Mouse (Mus musculus) cerebellum, adult 2 months (tissue): Measurements from ENCODE around the gene Pkp1.

Experiments
- CTCF ChIP-seq: fragments of 200-500 bp; IDR thresholded peaks from 2 replicates; pipeline ENCODE4 v1.5.1; 2011; ENCODE audit warnings: low read depth, mild to moderate bottlenecking, control low read depth, low read length, moderate library complexity, borderline replicate concordance; ENCODE audit not compliant: insufficient read depth
- POLR2A ChIP-seq: fragments of 200-500 bp; IDR thresholded peaks from 2 replicates; pipeline ENCODE4 v1.6.1; 2011; ENCODE audit warnings: low read length, control low read depth, borderline replicate concordance; ENCODE audit not compliant: insufficient read depth

DNA sequence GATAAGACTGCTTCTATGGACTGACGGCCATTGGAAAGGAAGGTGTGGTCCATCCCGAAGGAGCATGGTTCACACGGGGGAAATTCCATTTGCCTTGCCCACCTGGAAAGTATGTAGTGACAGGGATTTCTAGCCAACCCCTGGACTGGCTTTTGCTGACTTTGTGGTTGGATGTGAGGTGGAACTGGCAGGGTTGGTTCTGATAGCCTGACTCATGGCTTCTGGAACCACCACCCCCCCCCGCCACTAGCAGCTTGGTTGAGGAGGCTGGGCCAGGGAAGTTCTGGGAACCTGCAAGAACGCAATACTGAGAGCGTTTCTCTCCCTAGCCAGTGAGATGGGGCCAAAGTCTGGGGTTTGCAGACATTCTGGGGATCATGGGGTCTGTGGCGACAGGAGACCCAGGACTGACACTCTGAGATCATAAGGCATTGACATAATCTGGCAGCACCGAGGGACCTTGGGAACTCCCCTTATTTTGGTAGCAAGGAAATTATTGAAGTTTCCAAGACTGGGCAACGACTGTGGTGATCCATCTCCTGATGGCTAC is 55.1 kb downstream of the Pkp1 start:
- no peak for TF ChIP-seq POLR2A
- TF ChIP-seq CTCF, result no peak
